Mouse (Mus musculus): Measurements from ENCODE around the gene Gpbar1. TPM values are rescaled to one million over a fixed set of nuclear protein-coding genes. Genes with fewer than 3 reads are reported as not detected.

Gene Gpbar1
- 0.32 and 0.37 TPM in 2 replicates for polyA plus RNA-seq (2012; rRNA removed)

DNA sequence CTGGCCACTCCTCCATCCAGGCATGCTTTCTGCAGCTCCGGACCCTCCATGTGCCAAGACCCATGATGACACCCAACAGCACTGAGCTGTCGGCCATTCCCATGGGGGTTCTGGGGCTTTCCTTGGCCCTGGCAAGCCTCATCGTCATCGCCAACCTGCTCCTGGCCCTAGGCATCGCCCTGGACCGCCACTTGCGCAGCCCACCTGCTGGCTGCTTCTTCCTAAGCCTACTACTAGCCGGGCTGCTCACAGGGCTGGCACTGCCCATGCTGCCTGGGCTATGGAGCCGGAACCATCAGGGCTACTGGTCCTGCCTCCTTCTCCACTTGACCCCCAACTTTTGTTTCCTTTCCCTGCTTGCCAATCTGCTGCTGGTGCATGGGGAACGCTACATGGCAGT is at the start of gene Gpbar1:
TSS of gene Gpbar1 (plus strand) at position 13 of the 400 bp plus-strand sequence.

DNA sequence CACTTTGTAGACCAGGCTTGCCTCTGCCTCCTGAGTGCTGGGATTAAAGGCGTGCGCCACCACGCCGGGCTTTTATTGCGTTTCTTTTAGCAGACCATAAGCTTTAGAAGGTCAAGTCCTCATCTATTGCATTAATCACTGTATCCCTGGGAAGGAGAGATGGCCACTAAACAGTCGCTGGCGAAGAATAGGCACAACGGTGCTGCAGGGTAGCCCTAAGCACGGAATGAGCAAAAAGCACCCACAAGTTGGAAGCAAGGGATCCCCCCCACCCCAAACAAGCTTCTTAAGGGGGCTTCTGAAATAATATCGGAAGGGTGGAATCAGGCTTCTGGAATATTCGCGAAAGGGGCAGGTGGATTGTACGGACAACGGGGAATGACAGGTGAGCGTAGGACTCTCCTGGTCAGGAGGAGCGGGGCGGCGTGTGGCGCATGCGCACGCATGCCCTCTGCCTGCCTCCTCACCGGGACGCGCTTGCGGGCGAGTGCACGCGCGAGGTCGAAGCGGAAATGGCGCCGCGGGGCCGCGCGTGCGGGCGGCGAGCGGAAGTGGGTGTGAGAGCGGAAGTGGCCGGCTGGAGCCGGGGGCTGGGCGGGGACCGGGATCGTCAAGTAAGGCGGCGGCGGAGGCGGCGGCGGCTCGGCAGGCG is 42.3 kb upstream of the Gpbar1 start, which contains the start of gene Arpc2:
TSS of gene Arpc2 (plus strand) at position 147 of the 652 bp plus-strand sequence.

DNA sequence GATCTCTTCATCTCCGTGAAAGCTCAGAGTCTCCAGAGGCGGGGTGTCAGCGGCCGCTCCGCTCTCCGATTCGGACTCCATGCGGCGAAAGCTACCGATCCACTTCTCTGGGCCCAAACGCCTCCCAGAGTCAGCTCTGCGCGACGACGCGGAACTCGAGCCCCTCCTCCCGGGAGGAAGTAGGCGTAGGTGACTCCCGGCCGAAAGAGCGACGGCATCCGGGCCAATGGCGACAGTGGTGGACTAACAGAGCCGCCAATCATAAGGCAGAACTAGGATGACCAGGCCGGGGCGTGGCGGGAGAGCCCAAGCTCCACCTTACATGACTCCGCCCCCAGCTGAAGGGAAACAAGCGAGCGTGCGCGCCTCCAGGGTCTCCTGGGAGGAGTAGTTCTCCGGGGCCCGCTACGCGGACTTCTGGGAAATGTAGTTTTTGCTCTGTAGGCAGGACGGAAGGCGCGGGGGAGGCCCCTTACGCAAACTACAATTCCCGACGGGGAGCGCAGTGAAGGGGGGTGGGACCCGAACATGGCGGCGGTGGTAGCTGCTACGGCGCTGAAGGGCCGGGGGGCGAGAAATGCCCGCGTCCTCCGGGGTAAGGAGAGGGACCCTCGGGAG is 6.3 kb downstream of the Gpbar1 start, which contains the start of the genes Aamp and Pnkd:
TSS of gene Aamp (minus strand) at position 196 of the 618 bp plus-strand sequence.
TSS of gene Pnkd (plus strand) at position 388 of the 618 bp plus-strand sequence.

DNA sequence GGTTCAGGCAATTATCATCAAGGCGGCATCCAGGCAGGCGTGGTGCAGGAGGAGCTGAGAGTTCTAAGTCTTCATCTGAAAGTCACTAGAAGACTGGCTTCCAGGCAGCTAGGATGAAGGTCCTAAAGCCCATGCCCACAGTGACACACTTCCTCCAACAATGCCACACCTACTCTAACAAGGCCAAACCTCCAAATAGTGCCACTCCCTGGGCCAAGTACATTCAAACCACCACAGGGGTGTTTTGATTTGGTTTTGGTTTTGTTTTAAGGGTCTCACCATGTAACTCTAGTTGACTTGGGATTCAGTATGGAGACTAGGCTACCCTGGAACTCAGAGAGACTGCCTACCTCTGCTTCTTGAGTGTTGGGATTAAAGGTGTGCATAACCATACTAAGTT is 27.2 kb downstream of the Gpbar1 start, which contains the start of gene Tmbim1:
TSS of gene Tmbim1 (minus strand) at position 101 of the 400 bp plus-strand sequence.

Other genes starting within 250 kb of the Gpbar1 start
- gene Tns1, start 154.1 kb upstream of the Gpbar1 start, polyA plus RNA-seq (2012; rRNA removed), result 4.4 and 6.5 TPM in 2 replicates
- 0.29 and 0.37 TPM in 2 replicates for gene Rufy4, start 153.0 kb upstream of the Gpbar1 start, polyA plus RNA-seq (2012; rRNA removed)
- 5.6 and 6.4 TPM in 2 replicates for gene Cxcr2, start 124.6 kb upstream of the Gpbar1 start, polyA plus RNA-seq (2012; rRNA removed)
- gene Cxcr1, start 83.9 kb upstream of the Gpbar1 start, polyA plus RNA-seq (2012; rRNA removed), result not detected in 2 replicates
- gene Arpc2, start 42.5 kb upstream of the Gpbar1 start, polyA plus RNA-seq (2012; rRNA removed), result 114 and 121 TPM in 2 replicates
- 69.0 and 74.8 TPM in 2 replicates for gene Aamp, start 6.2 kb downstream of the Gpbar1 start, polyA plus RNA-seq (2012; rRNA removed)
- gene Pnkd, start 6.4 kb downstream of the Gpbar1 start, polyA plus RNA-seq (2012; rRNA removed), result 23.2 and 24.3 TPM in 2 replicates
- 15.5 and 21.6 TPM in 2 replicates for gene Tmbim1, start 27.1 kb downstream of the Gpbar1 start, polyA plus RNA-seq (2012; rRNA removed)
- gene Catip, start 83.6 kb downstream of the Gpbar1 start, polyA plus RNA-seq (2012; rRNA removed), result 0.13 and 0.16 TPM in 2 replicates
- 25.1 and 26.1 TPM in 2 replicates for gene Slc11a1, start 96.6 kb downstream of the Gpbar1 start, polyA plus RNA-seq (2012; rRNA removed)
- gene Ctdsp1, start 113.0 kb downstream of the Gpbar1 start, polyA plus RNA-seq (2012; rRNA removed), result 44.9 and 47.5 TPM in 2 replicates
- gene Vil1, start 130.8 kb downstream of the Gpbar1 start, polyA plus RNA-seq (2012; rRNA removed), result 0.71 and 0.74 TPM in 2 replicates
- 16.1 and 16.8 TPM in 2 replicates for gene Cnot9, start 227.5 kb downstream of the Gpbar1 start, polyA plus RNA-seq (2012; rRNA removed)